In the genomic region with DNA sequence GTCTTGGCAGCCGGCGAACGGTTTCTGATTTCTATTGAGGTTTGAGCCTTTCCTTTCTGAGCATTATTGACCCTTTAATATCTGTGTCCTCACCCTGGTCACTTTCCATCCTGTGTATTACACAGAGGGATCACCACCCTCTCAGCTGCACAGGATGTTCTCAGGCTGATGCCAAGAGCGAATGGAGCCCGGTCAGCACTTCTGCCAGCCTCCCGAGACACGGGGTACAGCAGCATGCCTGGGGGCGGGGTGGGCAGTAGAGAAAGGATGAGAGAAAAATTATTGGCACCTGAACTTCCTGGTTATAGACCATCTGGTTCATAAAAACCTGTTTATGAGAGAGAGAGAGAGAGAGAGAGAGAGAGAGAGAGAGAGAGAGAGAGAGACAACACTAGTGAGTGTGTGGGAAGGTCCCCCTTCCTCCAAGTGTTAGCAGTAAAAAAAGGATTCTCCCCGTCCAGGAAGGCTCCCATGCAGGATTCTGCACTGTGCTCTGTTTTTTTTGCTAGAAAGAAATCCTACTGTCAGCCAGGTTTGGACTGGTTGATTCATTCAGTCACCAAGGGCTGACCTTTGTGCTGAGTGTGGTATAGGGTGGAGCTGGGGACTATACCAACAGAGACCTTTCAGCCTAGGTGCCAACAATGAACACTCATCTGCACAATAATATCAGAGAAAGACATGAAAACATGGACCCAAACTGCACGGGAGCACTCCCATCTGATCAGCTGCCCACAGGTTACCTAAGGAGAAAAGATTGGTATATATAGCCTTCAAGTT, we compare ENCODE assay signal across 22 mouse cellular contexts. TPM values are rescaled to one million over a fixed set of nuclear protein-coding genes. Genes with fewer than 3 reads are reported as not detected.
A peak's percentile ranks its signal among the peaks of the same experiment; 100 is the strongest.
DNase-seq lines count a peak whose midpoint lies in the region; ATAC-seq and TF ChIP-seq lines count a peak whose summit lies in the region.
"Had no signal": no experiment of that assay in that cellular context is flagged by ENCODE, and none has a peak within 500 bp of the region (broad histone marks: within the 10 kb centered on the region; RNA-seq: fewer than 3 reads in every experiment).

No protein-coding gene starts in this region.

- no peaks in the 10 kb centered on the region for H3K27me3 ChIP-seq in kidney, embryonic 16.5 days (ENCODE audit: insufficient read depth, low read length)
- no peaks in the 10 kb centered on the region for H3K27me3 ChIP-seq in intestine, embryonic 15.5 days (replicated peaks)
- no peaks in the 10 kb centered on the region for H3K27me3 ChIP-seq in small intestine, adult 2 months (ENCODE audit: control insufficient read depth, insufficient read depth, low read length)
- H3K27me3 ChIP-seq: embryonic facial prominence, embryonic 13.5 days; forebrain, embryonic 15.5 days; heart, embryonic 15.5 days; limb, embryonic 13.5 days had no signal

- no peak overlapping the region for H3K4me3 ChIP-seq in kidney, embryonic 16.5 days (ENCODE audit: low read length)
- H3K4me3 ChIP-seq in intestine, embryonic 15.5 days (replicated peaks) = no peak overlapping the region
- no peak overlapping the region for H3K4me3 ChIP-seq in small intestine, adult 2 months (ENCODE audit: low read depth, low read length)
- H3K4me3 ChIP-seq: embryonic facial prominence, embryonic 13.5 days; forebrain, embryonic 10.5 days; forebrain, embryonic 15.5 days; heart, embryonic 10.5 days; heart, embryonic 15.5 days; left cerebral cortex, adult 2 months; limb, embryonic 13.5 days had no signal

- TF ChIP-seq POLR2A in small intestine, adult 2 months (IDR thresholded peaks at IDR 0.05; ENCODE audit: low read depth, low read length) = no peak

- H3K9ac ChIP-seq in kidney, embryonic 16.5 days (replicated peaks; ENCODE audit: low read length) = no peak overlapping the region
- no peak overlapping the region for H3K9ac ChIP-seq in intestine, embryonic 15.5 days
- H3K9ac ChIP-seq: embryonic facial prominence, embryonic 13.5 days; forebrain, embryonic 15.5 days; heart, embryonic 15.5 days; limb, embryonic 13.5 days; liver, embryonic 14.5 days; lung, embryonic 14.5 days had no signal

- 0 out of 2 replicates have a peak, but pooled peaks cover 2% of the 10 kb centered on the region for H3K4me1 ChIP-seq in kidney, embryonic 16.5 days (ENCODE audit: insufficient read depth, low read length)
- H3K4me1 ChIP-seq in intestine, embryonic 15.5 days (replicated peaks) = no peaks in the 10 kb centered on the region
- peaks cover 19% of the 10 kb centered on the region; the same call in 1 of the 2 replicates for H3K4me1 ChIP-seq in small intestine, adult 2 months (ENCODE audit: control insufficient read depth, insufficient read depth, insufficient read length, low read length)
- H3K4me1 ChIP-seq: embryonic facial prominence, embryonic 13.5 days; forebrain, embryonic 15.5 days; heart, embryonic 10.5 days; heart, embryonic 15.5 days; limb, embryonic 13.5 days had no signal

- no peak for ATAC-seq in kidney, embryonic 16.5 days (ENCODE audit: low FRiP score, low TSS enrichment)
- peak; percentile 39 for ATAC-seq in intestine, embryonic 15.5 days
- ATAC-seq: CD4-positive, CD25-positive, alpha-beta regulatory T cell, adult 4 months; forebrain, embryonic 15.5 days; hindbrain, embryonic 16.5 days had no signal

- TF ChIP-seq CTCF in small intestine, adult 2 months (IDR thresholded peaks at IDR 0.05; ENCODE audit: extremely low read depth, insufficient read length, insufficient replicate concordance, low read depth, low read length) = no peak

- H3K4me2 ChIP-seq in kidney, embryonic 16.5 days (replicated peaks; ENCODE audit: low read depth, low read length) = no peak overlapping the region
- no peak overlapping the region for H3K4me2 ChIP-seq in intestine, embryonic 15.5 days (replicated peaks)
- H3K4me2 ChIP-seq: embryonic facial prominence, embryonic 13.5 days; forebrain, embryonic 15.5 days; heart, embryonic 15.5 days; limb, embryonic 13.5 days; lung, embryonic 14.5 days had no signal

- H3K27ac ChIP-seq in kidney, embryonic 16.5 days (ENCODE audit: low read length) = no peak overlapping the region
- H3K27ac ChIP-seq in intestine, embryonic 15.5 days = no peak overlapping the region
- H3K27ac ChIP-seq in small intestine, adult 2 months (ENCODE audit: insufficient read depth, low read depth, low read length) = peak overlapping the region; percentile 97
- H3K27ac ChIP-seq: embryonic facial prominence, embryonic 13.5 days; forebrain, embryonic 10.5 days; forebrain, embryonic 15.5 days; heart, embryonic 10.5 days; heart, embryonic 15.5 days; left cerebral cortex, adult 2 months; limb, embryonic 13.5 days; liver, embryonic 14.5 days had no signal

- no peaks in the 10 kb centered on the region for H3K9me3 ChIP-seq in kidney, embryonic 16.5 days (ENCODE audit: low read length)
- H3K9me3 ChIP-seq in intestine, embryonic 15.5 days = no peaks in the 10 kb centered on the region
- H3K9me3 ChIP-seq: embryonic facial prominence, embryonic 13.5 days; forebrain, embryonic 10.5 days; forebrain, embryonic 15.5 days; heart, embryonic 10.5 days; heart, embryonic 15.5 days; limb, embryonic 13.5 days had no signal

- intact Hi-C loops in left cerebral cortex, postnatal 25 days (cut with DNase I) = no loop called here

- DNase-seq in gastrocnemius, postnatal 25 days = peak; percentile 29
- no peak for DNase-seq in gastrocnemius, adult 8-10 months (ENCODE audit: low spot score in 2 of 2)
- DNase-seq in kidney, postnatal 25 days = peak; percentile 27 to 87
- no peak for DNase-seq in left cerebral cortex, postnatal 25 days (ENCODE audit: low spot score in 2 of 2)
- DNase-seq: cerebellum, adult 18-20 months; cerebellum, postnatal 10 days; lung, embryonic 14.5 days; lung, postnatal 14 days; midbrain, embryonic 14.5 days had no signal

- 81% methylated on average over 10 of the region's 10 CpGs for WGBS in kidney, embryonic 16.5 days
- WGBS in intestine, embryonic 15.5 days = 78% methylated on average over 10 of the region's 10 CpGs
- WGBS in small intestine, adult 2 months = 39% methylated on average over 10 of the region's 10 CpGs

- no peaks in the 10 kb centered on the region for H3K36me3 ChIP-seq in kidney, embryonic 16.5 days (ENCODE audit: insufficient read depth, low read length)
- no peaks in the 10 kb centered on the region for H3K36me3 ChIP-seq in intestine, embryonic 15.5 days
- no peaks in the 10 kb centered on the region for H3K36me3 ChIP-seq in small intestine, adult 2 months (ENCODE audit: control insufficient read depth, insufficient read depth, low read length)
- H3K36me3 ChIP-seq: embryonic facial prominence, embryonic 13.5 days; forebrain, embryonic 10.5 days; forebrain, embryonic 15.5 days; heart, embryonic 10.5 days; heart, embryonic 15.5 days; limb, embryonic 13.5 days had no signal

RNA-seq across cellular contexts. Expression of gene Slc25a5, which starts 28.7 kb away (rescaled TPM):
- total RNA-seq in gastrocnemius, postnatal 25 days (2021) = 10 to 100 TPM; 78.5 to 87.7 TPM
- total RNA-seq in gastrocnemius, adult 8-10 months (2022) = 10 to 100 TPM; 37.5 to 64.5 (median 44.7) TPM
- polyA plus RNA-seq in kidney, embryonic 16.5 days (2015; fragmentation: Nextera tagmentation; extraction: Ambion mirVana) = 924 and 964 TPM in 2 replicates
- 996 and 1,065 TPM in 2 replicates for polyA plus RNA-seq in intestine, embryonic 15.5 days (2015; fragmentation: Nextera tagmentation; extraction: Ambion mirVana)
- polyA plus RNA-seq in small intestine, adult 2 months (2012; rRNA removed) = 962 and 2,171 TPM in 2 replicates
- 100 to 1,000 TPM; 343 to 350 TPM for total RNA-seq in left cerebral cortex, postnatal 25 days (2021)

RNA-seq across cellular contexts. Expression of gene Ube2a, which starts 49.6 kb away (rescaled TPM):
- 10 to 100 TPM; 35.5 to 42.7 TPM for total RNA-seq in gastrocnemius, postnatal 25 days (2021)
- 10 to 100 TPM; 36.5 to 46.1 (median 38.1) TPM for total RNA-seq in gastrocnemius, adult 8-10 months (2022)
- polyA plus RNA-seq in kidney, embryonic 16.5 days (2015; fragmentation: Nextera tagmentation; extraction: Ambion mirVana) = 116 and 118 TPM in 2 replicates
- polyA plus RNA-seq in intestine, embryonic 15.5 days (2015; fragmentation: Nextera tagmentation; extraction: Ambion mirVana) = 103 and 115 TPM in 2 replicates
- 20.6 and 34.2 TPM in 2 replicates for polyA plus RNA-seq in small intestine, adult 2 months (2012; rRNA removed)
- 10 to 100 TPM; 47.8 to 56.8 TPM for total RNA-seq in left cerebral cortex, postnatal 25 days (2021)

RNA-seq across cellular contexts. Expression of gene C330007P06Rik, which starts 49.8 kb away (rescaled TPM):
- total RNA-seq in gastrocnemius, postnatal 25 days (2021) = 10 to 100 TPM; 10.9 to 11.2 TPM
- 10 to 100 TPM in 3 of 4 experiments, 1 to 10 TPM in 1; 9.5 to 14.2 (median 10.5) TPM for total RNA-seq in gastrocnemius, adult 8-10 months (2022)
- 29.5 and 33.9 TPM in 2 replicates for polyA plus RNA-seq in kidney, embryonic 16.5 days (2015; fragmentation: Nextera tagmentation; extraction: Ambion mirVana)
- polyA plus RNA-seq in intestine, embryonic 15.5 days (2015; fragmentation: Nextera tagmentation; extraction: Ambion mirVana) = 27.2 and 28.6 TPM in 2 replicates
- 2.8 and 5.2 TPM in 2 replicates for polyA plus RNA-seq in small intestine, adult 2 months (2012; rRNA removed)
- 10 to 100 TPM; 39.5 to 41.1 TPM for total RNA-seq in left cerebral cortex, postnatal 25 days (2021)

Comparison
In these comparisons a context has a peak if more than half of its experiments do, and no peak if none do; other contexts are left out.
1. DNase-seq: peak in gastrocnemius, postnatal 25 days (single experiment) and kidney, postnatal 25 days (2 of 2); none in gastrocnemius, adult 8-10 months (0 of 2) and left cerebral cortex, postnatal 25 days (0 of 2).